Mouse (Mus musculus) limb, embryonic 13.5 days (tissue): ENCODE data around the gene Pfn2. TPM values are rescaled to one million over a fixed set of nuclear protein-coding genes. Genes with fewer than 3 reads are reported as not detected.

Source experiments
- polyA plus RNA-seq: library from polyadenylated mRNA; unstranded; fragments of >200 nt; fragmentation: Nextera tagmentation; extraction: Ambion mirVana; gene quantifications from 2 replicates; pipeline ENCODE4 v1.2.1, GENCODE M21; 2015

Gene Pfn2
- polyA plus RNA-seq, 1 experiment from 2014 or later, result 176 TPM

Other genes with a start within 250 kb of the Pfn2 start
- 78.1 and 82.5 TPM in 2 replicates for gene Commd2, start 196.4 kb downstream of the Pfn2 start, polyA plus RNA-seq
- gene Ankub1, start 155.3 kb downstream of the Pfn2 start, polyA plus RNA-seq, result 0.09 TPM in 1 of 2 replicates, not detected in the other
- gene Rnf13, start 112.0 kb downstream of the Pfn2 start, polyA plus RNA-seq, result 63.0 and 77.0 TPM in 2 replicates